Mouse (Mus musculus) skeletal muscle tissue, adult 2 months (tissue): ENCODE measurements at regions not wholly inside any gene's neighbourhood (a gene's known extent, or its start where the extent isn't known, plus 50 kb on each side); places are given as distances from the start of the nearest gene placed in this dataset.

Experiments
- DNase-seq: peaks from one replicate; pipeline ENCODE4 v3.0.0-alpha.2; 2012; ENCODE audit warnings: low read depth, low spot score

DNA sequence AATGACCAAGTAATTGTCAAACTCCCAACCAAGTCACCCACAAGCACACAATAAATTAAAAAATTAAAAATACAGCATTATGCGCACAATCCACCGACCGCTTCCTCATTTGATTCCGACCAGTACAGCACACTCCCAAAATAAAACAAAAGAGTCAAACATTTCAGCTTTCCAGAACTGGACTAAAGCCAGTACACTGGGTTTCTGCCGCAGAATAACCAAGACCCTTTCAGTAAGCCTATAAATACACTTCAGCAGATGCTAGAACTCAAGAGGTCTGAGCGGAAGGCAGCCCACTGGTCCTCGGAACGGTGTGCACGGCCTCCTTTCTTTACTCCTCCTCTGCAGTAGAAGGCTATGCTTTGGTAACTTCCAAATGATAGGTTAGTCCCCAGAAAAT, 98.2 kb upstream of the Selenok start:
- DNase-seq: no peak

DNA sequence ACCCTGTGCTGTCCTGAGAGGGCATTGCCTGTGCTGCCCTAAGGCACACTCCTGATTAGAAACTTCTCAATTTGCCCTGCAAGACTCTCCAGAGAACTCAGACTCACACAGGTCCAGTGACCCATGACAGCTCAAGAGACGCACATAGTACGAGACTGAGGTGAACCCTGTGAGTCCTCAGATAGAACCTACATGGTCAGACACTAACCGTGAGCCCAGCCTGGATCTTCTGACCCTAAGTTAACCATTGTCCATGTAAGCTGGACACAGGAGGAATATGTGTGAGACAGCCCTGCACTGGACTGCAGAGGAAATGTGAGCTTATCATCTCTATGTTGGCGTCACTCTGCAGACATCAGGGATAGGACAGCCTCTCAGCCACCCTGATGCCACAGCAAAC, 91.4 kb upstream of the Selenok start:
- no peak for DNase-seq

DNA sequence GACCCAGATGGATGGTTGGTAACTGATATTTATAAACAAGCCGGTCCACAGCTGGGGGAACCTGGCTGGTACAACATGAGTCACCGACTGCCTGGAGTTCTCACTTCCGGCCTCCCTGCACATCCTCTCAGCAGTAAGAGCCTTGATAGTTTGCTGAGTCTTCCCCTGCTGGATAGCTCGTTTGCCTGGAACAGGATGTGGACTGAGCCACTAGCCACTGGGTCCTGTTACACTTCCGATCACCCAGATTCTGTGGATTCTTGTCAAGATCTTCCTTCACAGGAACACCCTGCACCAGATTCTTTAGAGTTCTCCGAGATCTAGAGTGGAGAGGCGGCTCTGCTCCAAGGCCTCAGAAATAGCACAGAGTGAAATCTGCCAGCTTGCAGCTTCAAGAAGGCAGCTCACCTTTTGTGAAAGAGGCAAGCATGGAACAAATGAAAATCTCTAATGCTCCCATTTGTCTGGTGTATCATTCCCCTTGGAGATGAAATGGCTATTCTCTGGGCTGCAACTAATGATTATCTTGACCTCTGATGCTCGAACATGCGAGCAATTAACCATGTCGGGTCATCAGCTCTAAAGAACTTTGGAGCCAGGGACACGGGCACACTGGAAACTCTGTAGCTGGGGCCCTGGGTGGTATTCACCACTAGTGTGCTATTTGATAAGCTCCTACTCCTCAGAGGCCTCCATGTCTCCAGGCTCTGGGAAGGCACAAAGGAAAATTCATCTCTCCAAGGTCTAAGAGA, 90.3 kb upstream of the Selenok start:
- DNase-seq: peak; percentile 8

DNA sequence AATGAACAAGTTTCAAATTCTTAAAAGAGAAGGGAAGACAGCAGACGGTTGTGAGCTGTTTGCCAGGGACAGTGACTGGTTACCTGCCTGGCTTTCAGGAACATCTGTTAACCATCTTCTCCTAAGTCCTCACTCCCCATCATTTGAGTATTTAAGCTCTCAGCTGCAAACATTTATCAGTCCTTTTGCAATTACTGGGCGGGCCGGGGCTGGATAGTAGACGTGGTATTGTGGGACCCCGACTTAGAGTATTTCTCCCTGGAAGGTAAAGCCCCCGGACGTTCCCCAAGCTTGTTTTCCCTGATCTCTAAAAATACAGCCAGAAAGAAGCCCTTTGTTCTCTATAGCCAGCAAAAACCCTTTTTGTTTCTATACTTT, 89.7 kb upstream of the Selenok start:
- no peak for DNase-seq

DNA sequence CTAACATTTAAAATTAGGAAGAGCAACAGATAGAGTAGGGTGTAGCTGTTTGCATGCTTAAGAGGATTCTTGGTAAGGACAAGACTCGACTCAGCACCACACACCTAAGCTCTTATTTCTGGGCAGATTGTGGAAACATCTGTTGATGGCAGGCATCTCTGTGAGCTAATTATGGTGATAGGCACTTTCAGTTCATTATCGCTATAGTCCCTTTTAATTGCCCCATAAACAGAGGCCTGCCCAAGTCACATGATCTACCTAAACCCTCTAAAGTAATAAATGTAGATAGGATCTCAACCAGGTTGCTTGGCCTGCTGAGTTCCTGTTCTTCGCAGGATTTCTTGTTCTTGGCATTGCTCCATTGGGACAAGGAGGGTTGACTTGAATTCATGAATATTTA, 88.8 kb upstream of the Selenok start:
- DNase-seq: no peak

DNA sequence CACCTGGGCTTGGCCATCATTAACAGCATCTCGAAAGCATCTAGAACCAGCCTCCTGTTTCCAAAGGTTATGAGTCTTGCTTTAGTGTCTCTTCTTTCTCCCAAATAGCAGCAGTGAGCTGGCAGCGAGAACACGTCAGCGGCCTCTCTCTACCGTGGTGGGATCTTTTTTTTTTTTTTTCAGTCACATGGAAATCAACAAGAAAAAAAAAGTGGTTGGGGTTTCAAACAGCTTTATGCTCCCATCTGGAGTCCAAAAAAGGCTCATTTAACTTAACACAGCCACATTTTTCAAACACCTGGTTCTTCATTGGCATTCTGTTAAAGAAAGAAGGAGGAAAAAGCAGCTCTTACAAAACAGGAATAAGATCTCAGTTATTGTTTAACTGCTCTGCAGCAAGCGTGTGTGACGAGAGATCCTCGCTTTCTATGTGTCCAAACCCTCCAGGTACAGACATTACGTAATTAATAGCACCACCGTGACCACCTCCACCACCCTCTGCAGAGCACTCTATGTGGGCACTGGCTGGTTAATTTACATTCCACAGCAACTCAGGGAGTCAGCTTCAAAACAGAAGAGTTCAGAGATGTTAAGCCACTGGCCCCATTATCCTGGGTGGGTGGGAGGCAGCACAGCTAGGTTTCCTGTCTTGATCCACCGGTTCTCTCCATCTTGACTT, 85.3 kb upstream of the Selenok start:
- DNase-seq: no peak

DNA sequence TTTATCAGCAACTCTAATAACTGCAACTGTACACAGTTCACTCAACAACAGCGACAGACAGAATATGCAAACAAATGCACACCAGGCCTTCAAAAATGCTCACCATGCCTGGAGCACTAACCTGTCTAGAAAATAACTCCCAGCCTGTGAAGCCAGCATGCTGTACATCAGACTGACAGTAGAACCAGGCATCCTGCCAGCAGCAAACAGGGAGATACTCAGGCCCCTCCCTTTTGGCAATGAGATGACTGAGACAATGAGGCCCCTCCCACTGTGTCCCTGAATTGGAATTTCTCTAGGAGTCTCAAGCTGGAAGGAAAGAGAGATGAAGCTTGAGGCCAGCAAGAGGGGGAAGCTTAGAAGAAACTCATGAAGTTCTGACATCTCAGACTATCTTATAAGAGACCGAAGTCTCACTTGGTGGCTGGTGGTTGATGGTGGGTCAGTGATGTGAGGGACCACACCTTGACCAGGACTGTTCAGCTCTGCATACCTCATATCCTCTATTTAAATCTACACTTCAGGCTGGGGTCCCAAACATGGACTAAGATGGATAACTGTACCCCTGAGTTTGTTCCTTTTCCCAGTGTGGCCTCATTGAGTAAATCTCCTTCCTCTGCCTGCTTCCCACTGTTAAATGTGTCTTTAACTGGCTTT, 72.6 kb upstream of the Selenok start:
- peak; percentile 25 for DNase-seq

DNA sequence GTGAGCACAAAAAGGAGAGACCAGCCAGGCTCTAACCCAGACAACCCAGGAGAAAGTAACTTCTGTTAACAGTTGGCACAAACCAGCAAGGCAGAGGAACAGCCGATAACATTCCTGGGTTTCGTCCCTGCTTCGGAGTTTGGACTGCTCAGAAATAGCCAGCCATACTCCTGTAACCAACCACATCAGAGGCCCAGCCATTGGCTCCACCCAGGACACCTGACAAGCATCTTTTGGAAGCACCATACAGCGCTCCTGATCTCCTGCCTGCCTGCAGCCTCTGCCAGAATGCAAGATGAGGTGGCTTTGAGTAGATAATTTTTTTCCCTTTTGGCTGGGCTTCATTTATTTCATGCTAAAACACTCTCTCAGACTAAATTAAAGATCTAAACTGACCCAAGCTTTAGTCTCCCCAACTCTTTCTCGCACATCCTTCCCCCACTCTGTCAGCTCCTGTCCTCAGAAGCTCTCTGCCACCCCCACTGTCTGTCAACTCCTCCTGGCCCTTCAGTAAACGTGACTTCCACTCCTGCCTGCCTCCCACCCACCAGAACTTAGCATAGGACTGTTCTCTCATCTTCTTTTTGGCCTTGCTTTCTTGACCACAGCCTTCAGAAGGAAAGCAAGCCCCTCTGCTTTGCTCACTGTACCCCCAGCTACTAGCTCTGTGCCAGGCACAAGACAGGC, 72.0 kb upstream of the Selenok start:
- DNase-seq: no peak

DNA sequence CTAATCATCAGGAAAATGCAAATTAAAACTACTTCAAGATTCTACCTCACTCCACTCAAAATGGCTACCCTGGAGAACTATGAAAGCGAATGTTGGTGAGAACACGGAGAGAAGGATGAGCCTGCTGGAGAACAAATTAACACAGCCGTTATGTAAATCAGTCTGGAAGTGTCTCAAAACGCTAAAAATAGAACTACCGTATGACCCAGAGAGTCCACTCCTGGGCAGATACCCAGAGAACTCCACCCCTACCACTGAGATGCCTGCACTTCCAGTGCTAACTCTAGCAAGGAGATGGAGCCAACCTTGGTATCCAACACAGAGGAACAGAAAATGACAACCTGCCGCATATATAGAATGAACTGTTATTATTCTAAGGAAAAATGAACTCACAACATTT, 67.2 kb upstream of the Selenok start:
- DNase-seq: no peak

DNA sequence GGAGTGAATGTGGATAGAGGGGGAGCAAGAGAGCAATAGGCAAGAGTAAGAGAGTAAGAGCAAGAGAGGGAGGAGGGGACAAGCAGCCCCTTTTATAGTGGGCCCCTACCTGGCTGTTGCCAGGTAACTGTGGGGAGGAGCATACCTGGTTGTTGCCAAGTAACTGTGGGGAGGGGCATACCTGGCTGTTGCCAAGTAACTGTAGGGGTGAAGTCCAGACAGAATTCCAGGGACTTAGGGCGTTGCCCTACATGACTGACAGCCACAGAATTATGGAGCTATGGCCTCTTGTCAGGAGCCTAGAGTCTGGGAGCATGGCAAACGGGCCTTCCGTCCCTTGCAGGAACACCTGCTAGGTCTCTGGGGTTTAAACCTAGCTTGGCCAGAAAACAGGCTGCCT, 64.5 kb upstream of the Selenok start:
- no peak for DNase-seq

DNA sequence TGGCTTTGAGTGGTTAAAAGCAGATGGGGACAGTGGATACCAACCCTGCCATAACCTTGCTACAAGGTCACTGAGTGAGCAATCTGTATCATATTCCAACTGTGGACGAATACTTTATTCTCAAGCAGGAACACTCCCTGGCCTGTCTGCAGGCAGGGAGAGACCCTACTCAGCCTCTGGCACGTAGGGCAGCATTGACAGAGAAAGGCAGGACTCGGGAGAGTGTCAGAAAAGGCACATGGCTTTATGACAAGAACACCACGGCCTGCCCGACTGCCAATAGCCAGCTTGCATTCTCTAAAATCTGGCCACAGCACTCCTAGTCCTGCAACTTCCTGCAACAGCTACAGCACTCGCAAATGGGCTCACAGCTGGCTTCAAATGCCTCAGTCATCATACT, 63.3 kb upstream of the Selenok start:
- no peak for DNase-seq

DNA sequence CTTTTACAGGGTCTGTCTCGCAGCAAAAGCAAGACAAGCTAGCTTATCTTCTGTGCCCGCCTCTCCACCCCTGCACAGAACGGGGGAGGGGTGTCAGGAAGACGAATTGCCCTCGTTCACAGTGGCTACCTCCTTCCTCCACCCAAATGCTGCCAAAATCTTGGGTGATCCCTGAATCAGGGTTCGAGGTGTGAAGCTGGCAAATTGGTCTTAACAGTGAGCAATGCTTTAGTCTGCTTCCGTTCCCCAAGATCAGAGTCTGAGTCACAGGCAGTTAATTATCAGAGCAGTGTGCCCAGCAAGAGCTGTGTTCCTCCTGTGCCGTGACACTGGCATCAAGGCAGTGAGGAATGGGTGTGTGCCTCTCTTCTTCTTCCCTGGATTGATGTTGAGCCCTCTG, 58.4 kb upstream of the Selenok start:
- no peak for DNase-seq
